Mouse (Mus musculus) embryonic fibroblast, embryonic 13.5 days (primary cell): ENCODE results near the gene Gp9.

Source experiments
- CTCF ChIP-seq: IDR thresholded peaks from 2 replicates; pipeline ENCODE4 v1.5.1; 2011; ENCODE audit warnings: mild to moderate bottlenecking, control low read depth, low read length, moderate library complexity, borderline replicate concordance; ENCODE audit not compliant: insufficient read depth
- POLR2A ChIP-seq: IDR thresholded peaks from 2 replicates; pipeline ENCODE4 v1.6.1; 2011; ENCODE audit warnings: low read depth, mild to moderate bottlenecking, control low read depth, low read length, moderate library complexity

- TF ChIP-seq POLR2A = no peak
- no peak for TF ChIP-seq CTCF
These were observed 42.5 kb downstream of the Gp9 start for GRCm38 (mm10) chr6:87820366-87820765.
